Mouse (Mus musculus) frontal cortex, postnatal 36 days (tissue): ENCODE data around the gene Dlg2.

Experiments used
- DNase-seq, 2 experiments: peaks; one replicate each; pipeline ENCODE4 v3.0.0; 2022; ENCODE audit warnings: low spot score in 2 of 2

The Dlg2 gene

DNA sequence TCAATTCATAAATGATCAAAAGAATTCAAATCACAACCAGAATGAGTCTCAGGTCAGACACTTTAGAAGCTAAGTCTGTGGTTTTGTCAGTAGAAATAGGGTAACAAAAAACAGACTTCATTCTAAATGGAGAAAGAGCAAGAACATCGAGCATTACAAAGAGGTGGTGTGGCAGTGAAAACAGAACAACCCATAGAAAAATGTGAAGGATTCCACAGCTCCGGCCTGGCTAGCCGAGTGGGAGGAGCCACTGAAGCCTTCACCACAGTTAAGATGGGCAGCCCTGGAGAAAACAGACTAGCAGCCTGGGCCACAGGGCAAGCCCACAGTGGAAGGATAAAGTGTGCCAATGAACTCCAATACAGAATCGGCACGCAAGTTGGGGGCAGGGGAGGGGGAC lies 1979.5 kb downstream of the Dlg2 start:
- DNase-seq: no peak

DNA sequence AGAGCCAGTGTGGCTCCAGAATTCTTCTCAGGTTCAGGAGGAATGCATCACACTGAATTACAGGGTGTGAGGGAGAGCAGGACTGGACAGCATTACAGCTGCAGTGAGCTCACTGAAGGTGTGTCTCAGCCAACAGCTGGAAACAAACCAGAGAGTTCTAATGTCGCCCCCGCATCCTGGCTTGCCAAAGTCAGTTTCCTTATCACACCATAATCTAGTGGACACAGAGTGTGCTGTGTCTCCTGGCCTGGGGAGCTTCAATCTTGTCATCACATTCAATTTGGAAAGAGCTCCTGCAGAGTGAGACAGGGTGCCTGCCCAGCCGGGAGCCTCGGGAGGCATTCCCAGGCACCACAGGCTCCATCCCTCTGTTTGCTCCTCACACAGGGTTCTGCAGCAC lies 1981.3 kb downstream of the Dlg2 start:
- no peak for DNase-seq

DNA sequence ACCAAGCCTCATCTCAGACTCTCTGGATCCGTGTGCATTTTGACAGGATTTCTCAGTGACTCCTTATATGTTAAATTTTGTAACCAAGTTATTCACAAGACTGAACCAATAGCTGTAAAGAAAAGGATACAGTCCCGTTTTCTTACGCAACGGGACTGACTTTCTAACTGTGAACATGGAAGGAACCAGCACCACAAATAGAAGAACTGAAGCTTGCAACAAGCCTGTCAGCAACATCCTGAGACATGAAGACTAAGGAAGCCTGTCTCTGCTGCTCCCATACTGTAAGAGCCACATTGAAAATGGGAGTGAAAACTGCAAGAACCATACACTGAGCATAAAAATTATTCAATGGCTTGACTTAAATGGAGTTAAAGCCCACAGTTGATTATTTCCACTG lies 1981.8 kb downstream of the Dlg2 start:
- no peak for DNase-seq

DNA sequence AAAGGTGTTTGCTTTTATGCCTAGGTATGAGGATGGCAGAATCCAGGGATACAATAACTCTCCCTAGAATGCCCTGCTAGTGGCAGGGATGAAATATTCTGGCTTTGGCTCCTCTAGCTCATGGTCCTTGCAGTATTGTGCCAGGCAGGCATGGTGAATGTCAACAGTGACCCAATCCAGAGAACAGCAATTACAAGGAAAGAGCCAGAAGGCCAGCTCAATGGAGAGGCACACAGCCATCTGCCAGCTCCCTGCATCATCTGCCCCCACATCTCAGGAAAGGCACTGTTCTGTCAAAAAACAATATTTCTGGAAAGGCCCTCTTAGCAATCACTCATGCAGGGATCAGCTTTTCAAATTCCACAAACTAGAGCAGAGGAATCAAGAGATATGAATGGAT lies 1984.1 kb downstream of the Dlg2 start:
- no peak for DNase-seq

DNA sequence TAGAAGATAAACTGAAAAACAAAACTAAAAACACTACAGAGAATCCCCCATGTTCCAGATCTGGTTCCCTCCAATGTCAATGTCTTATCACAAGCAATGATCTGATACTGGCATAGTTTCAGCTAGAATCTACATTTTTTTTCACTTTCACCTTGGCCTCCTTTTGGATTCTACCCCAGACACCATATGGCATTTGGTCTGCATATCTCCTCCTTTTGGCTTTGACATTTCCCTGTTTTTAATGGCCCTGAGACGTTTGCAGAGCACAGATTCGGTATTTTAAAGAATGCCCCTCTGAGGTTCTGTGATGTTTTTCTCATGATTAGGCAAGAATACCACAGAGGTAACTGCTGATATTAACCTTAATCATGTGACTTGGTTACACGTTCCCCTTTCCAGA lies 1984.8 kb downstream of the Dlg2 start:
- no peak for DNase-seq

DNA sequence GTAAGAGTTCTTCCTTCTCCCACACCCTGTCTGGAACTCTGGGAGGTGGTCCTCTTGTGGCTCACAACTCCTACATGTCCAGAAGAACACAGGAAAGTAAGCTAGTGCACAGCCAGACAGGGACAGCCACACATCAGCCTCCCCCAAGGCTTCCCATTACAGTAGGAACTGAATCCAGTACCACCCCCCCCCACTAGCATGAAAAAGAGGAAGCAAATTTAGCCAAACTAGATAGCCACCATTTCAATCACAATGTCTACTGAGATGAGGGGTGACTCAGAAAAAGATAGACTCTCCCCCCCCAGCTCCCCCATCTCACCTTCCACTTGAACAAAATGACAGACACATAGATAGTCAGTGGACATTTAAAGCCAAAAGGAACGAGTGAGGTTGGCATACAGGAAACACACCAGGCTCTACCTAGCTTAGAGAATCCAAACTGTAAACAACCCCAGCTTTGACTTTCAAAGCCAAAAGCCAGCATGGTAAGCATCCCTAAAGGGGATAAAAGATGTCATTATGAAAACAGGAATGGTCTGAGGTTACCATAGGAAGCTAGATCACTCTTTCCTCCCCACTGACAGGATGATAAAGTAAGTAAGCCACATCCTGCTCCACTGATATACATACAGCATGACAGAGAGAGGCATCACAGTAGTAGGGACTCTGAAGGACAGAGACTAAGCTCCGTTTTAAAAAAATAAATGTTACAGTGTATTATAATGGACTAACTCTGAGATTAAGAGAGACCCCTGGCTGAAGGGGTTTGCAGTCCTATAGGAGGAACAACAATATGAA lies 1986.8 kb downstream of the Dlg2 start:
- DNase-seq: no peak

DNA sequence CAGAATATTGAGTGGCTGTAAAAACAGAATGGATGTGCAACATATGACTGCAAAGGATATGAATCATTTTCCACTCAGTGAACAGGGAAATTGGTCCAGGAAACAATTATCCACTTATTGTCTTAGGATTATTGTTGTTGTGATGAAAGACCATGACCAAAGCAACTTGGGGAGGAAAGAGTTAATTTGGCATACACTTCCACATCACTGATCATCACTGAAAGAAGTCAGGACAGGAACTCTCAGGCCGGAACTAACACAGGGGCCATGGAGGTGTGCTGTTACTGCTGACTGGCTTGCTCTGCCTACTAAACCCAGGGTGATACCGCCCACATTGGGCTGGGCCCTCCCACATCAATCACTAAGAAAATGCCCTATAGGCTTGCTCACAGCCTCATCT lies 1987.8 kb downstream of the Dlg2 start:
- DNase-seq: no peak

DNA sequence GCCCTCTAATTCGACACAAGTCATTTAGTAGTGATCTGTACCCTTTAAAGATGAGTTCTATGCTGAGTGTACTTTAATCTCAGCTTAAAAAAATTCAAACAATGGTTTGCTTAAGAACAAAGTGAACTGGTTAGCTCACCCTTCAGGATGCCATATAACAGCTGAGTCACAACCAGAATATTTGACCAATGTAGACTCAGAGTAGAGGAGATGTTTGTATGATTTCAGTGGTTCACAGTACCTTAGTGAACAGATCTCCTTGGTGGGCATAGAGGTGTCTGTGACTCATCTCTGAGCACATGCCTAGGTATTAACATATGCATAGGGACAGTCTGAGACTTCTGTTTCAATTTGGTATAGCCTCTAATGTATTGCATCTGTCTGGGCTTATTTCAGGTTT lies 2002.7 kb downstream of the Dlg2 start:
- no peak for DNase-seq

DNA sequence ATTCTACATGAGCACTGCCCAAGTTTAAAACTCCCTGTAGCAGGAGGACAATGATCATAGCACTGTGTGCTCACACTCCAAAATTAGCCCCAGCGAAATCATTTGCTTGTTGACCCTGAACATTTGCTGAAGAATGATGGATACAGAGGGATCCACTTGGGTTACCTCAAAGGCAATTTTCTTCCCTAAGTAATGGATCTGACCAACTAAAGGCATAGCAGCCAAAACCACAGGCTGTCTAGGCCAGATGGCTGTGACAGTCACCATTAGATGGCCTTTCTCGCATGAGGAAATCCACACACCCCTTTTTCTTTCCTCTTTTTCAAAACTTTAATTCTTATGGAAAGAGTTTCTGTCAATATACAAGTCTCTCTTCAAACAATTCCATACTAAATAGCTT lies 2003.3 kb downstream of the Dlg2 start:
- DNase-seq: no peak

DNA sequence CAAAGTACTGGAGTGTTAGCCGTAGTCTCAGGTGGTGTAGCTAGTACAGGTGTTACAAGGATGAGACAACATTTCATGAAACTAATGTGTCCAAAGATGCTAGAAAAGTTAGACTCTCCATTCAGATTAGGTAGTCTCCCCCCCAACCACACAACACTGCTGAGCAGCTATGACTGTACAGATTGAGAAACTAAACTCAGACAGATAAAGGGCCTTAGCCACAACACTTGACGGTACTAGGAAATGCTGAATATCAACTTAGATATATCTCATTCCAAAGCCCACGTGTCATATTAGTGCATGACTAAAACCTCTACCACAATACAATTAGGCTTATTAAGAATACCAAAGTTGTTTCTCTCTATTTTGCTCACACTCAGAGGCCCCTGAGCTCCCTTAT lies 2006.9 kb downstream of the Dlg2 start:
- no peak for DNase-seq

DNA sequence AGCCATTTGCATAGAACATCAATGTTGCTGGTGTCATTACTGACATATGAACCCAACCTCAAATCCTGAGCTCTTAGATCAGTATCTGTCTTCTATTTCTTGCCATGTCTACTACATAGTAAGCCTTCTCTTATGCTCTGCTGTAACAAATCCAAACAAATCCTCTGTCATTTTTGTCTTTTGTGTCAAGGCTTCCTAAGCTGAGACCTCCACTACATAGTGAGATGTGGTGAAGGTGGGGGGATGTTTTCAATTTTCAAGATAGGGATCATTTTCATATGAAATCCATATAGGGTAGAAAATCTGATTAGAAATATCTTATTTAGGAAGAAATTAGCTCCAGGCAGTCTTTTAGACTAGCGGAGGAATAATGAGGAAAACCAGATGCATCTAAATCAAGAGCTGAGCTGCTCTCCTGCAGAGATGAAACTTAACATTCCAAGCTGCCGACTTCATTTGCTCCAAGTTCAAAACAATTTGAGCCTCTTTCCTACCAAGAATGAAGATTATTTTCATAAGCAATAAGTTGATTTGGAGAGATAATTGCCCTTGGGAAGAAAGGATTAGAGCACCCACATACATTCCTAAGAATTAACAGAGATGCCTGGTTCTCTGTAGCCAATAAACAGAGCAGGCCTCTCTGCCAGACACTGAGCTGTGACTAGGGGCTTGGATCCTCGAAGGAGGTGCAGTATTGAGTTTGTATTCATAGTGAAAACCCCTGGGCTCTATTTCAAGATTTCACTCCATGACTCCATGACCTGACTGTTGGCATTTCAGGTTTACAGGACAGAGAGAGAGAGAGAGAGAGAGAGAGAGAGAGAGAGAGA lies 2009.6 kb downstream of the Dlg2 start:
- DNase-seq: no peak

DNA sequence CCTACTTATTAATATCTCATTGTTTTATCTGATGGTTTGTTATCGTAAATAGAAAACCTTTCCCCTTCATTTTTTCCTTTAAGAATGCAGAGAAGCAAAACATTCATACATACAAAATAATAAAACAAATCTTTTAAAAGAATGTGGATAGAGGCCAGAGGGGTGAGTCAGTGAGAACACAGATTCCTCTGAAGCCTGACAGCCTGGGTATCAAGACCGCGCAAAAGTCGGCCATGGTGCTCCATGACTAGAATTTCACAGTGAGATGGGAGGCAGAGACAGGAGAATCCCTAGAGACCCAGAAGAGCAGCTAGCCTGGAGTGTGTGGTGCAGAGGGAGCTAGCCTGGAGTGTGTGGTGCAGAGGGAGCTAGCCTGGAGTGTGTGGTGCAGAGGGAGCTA lies 2010.4 kb downstream of the Dlg2 start:
- DNase-seq: no peak

DNA sequence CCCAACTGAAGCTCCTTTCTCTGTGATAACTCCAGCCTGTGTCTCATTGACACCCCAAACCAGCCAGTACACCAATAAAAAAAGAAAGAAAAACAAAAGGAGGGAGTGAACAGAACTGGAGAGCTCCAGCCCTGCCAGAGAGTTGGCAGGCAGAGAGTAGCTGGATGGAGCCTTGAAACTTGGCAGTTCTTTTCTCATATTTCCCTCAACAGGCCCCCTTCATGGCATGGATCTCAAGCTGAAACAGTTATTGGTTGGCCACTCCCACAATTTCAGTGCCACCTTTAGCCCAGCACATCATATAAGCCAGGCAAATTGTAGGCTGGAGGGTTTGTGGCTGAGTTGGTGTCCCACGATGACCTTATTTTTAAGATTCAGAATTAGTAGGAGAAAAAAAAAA lies 2015.8 kb downstream of the Dlg2 start:
- DNase-seq: no peak

DNA sequence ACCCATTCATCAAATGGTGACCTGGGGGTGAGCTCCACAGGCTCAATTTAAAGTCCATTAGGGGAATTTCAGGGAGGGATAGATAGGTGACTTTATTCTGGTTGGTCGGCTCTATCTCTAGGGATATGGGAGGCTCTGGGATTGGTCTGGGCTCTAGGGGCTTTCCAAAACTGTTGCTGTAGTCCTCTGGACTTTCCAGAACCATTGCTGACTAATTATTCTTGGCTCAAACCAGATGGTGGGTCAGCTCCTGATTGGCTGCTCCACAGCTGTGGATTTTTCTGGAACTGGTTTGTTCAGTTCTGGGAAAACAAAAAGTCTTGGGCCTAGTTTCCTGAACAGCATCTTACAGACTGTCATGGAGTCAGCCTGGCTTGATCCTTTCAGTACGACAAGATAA lies 2017.0 kb downstream of the Dlg2 start:
- no peak for DNase-seq
